Mouse (Mus musculus) CH12.LX (cell line): ENCODE measurements at regions not wholly inside any gene's neighbourhood (a gene's known extent, or its start where the extent isn't known, plus 50 kb on each side); places are given as distances from the start of the nearest gene placed in this dataset.

ENCODE experiments used
- DNase-seq: peaks from one replicate; pipeline ENCODE4 v3.0.0-alpha.2; 2013; ENCODE audit errors: extremely low read depth
- H3K27ac ChIP-seq: 2 replicates; pipeline ENCODE4 v1.5.1; 2012; ENCODE audit warnings: low read depth, mild to moderate bottlenecking, control low read depth, moderate library complexity; ENCODE audit not compliant: insufficient read depth
- H3K27me3 ChIP-seq: replicated peaks from 2 replicates; pipeline ENCODE3; 2012; ENCODE audit warnings: inconsistent platforms
- H3K36me3 ChIP-seq, 2 experiments: replicated peaks in 1 of 2; 2 replicates each; pipeline versions ENCODE3 to v1.6.1; 2012; ENCODE audit warnings: inconsistent platforms in 1 of 2, low read length in 1 of 2, mild to moderate bottlenecking in 1 of 2, mixed read lengths in 1 of 2, moderate library complexity in 1 of 2; ENCODE audit not compliant: control insufficient read depth in 1 of 2, insufficient read depth in 1 of 2
- H3K4me1 ChIP-seq, 2 experiments: 2 replicates each; pipeline ENCODE4 v1.6.1; 2012; ENCODE audit warnings: inconsistent platforms in 1 of 2, moderate library complexity in 1 of 2; ENCODE audit not compliant: insufficient read depth in 2 of 2, control insufficient read depth in 1 of 2
- H3K4me2 ChIP-seq: 2 replicates; pipeline ENCODE4 v1.6.1; 2012; ENCODE audit warnings: low read depth, mild to moderate bottlenecking, control low read depth; ENCODE audit not compliant: poor library complexity, insufficient read depth, severe bottlenecking
- H3K4me3 ChIP-seq, 3 experiments: fragments of 150-350 bp in 1 of 3; sonication (generic) in 1 of 3; replicated peaks in 1 of 3; 2 replicates each; pipeline versions ENCODE3 to v1.5.1; 2011 to 2012; ENCODE audit warnings: low read depth in 2 of 3, low read length in 2 of 3, mild to moderate bottlenecking in 2 of 3, moderate library complexity in 2 of 3, control low read depth in 1 of 3, improper control_type of control experiment in 1 of 3, inconsistent platforms in 1 of 3, mixed read lengths in 1 of 3; ENCODE audit not compliant: poor library complexity in 1 of 3
- H3K79me2 ChIP-seq: replicated peaks from 2 replicates; pipeline ENCODE4 v1.6.1; 2012; ENCODE audit warnings: mild to moderate bottlenecking, moderate library complexity; ENCODE audit not compliant: control insufficient read depth, poor library complexity, insufficient read depth, severe bottlenecking; ENCODE audit errors: extremely low read depth
- H3K9ac ChIP-seq: 2 replicates; pipeline ENCODE4 v1.6.1; 2012; ENCODE audit warnings: low read depth, mild to moderate bottlenecking, control low read depth, moderate library complexity; ENCODE audit not compliant: insufficient read depth
- H3K9me3 ChIP-seq: replicated peaks from 2 replicates; pipeline ENCODE3; 2012; ENCODE audit warnings: low read length, inconsistent platforms, mixed read lengths
- BHLHE40 ChIP-seq: IDR thresholded peaks from 2 replicates; pipeline ENCODE4 v1.6.1; 2011; ENCODE audit warnings: mild to moderate bottlenecking, low read depth, low read length, improper control_type of control experiment
- CHD1 ChIP-seq: IDR thresholded peaks from 2 replicates; pipeline ENCODE4 v1.6.1; 2012; ENCODE audit warnings: low read depth, low read length, improper control_type of control experiment, inconsistent platforms
- CTCF ChIP-seq, 2 experiments: IDR thresholded peaks in 1 of 2; conservative IDR thresholded peaks in 1 of 2; 2 replicates each; pipeline ENCODE4 v1.5.1; 2011 to 2012; ENCODE audit warnings: low read depth in 2 of 2, low read length in 2 of 2, improper control_type of control experiment in 1 of 2, inconsistent platforms in 1 of 2, mild to moderate bottlenecking in 1 of 2, moderate library complexity in 1 of 2
- E2F4 ChIP-seq: IDR thresholded peaks from 2 replicates; pipeline ENCODE4 v1.6.1; 2011; ENCODE audit warnings: low read depth, low read length, improper control_type of control experiment; ENCODE audit not compliant: insufficient replicate concordance
- ELF1 ChIP-seq: IDR thresholded peaks from 2 replicates; pipeline ENCODE4 v1.6.1; 2014; ENCODE audit warnings: low read depth, mild to moderate bottlenecking, inconsistent platforms, low read length, improper control_type of control experiment
- ETS1 ChIP-seq: conservative IDR thresholded peaks from 2 replicates; pipeline ENCODE4 v1.6.1; 2012; ENCODE audit warnings: low read depth, mild to moderate bottlenecking, inconsistent platforms, low read length, improper control_type of control experiment, moderate library complexity
- GABPA ChIP-seq: IDR thresholded peaks from 2 replicates; pipeline ENCODE4 v1.6.1; 2012; ENCODE audit warnings: low read depth, low read length, improper control_type of control experiment, inconsistent platforms; ENCODE audit not compliant: insufficient replicate concordance
- HCFC1 ChIP-seq: IDR thresholded peaks from 2 replicates; pipeline ENCODE4 v1.6.1; 2012; ENCODE audit warnings: low read depth, mild to moderate bottlenecking, inconsistent platforms, low read length, improper control_type of control experiment
- IRF4 ChIP-seq: IDR thresholded peaks from 2 replicates; pipeline ENCODE4 v1.6.1; 2014; ENCODE audit warnings: low read depth, mild to moderate bottlenecking, inconsistent platforms, low read length, improper control_type of control experiment
- JUN ChIP-seq: IDR thresholded peaks from 2 replicates; pipeline ENCODE4 v1.6.1; 2011; ENCODE audit warnings: low read depth, mild to moderate bottlenecking, low read length, improper control_type of control experiment, moderate library complexity; ENCODE audit not compliant: insufficient read depth
- JUND ChIP-seq: conservative IDR thresholded peaks from 2 replicates; pipeline ENCODE4 v1.6.1; 2011; ENCODE audit warnings: low read depth, low read length, improper control_type of control experiment
- KAT2A ChIP-seq: IDR thresholded peaks from 2 replicates; pipeline ENCODE4 v1.6.1; 2012; ENCODE audit warnings: low read length, improper control_type of control experiment, inconsistent platforms; ENCODE audit not compliant: insufficient replicate concordance
- MAFK ChIP-seq: IDR thresholded peaks from 2 replicates; pipeline ENCODE4 v1.6.1; 2011; ENCODE audit warnings: low read length, improper control_type of control experiment; ENCODE audit not compliant: insufficient replicate concordance
- MAZ ChIP-seq: IDR thresholded peaks from 2 replicates; pipeline ENCODE4 v1.6.1; 2012; ENCODE audit warnings: low read depth, mild to moderate bottlenecking, inconsistent platforms, low read length, improper control_type of control experiment, moderate library complexity
- MYC ChIP-seq: IDR thresholded peaks from 2 replicates; pipeline ENCODE4 v1.6.1; 2011; ENCODE audit warnings: low read depth, mild to moderate bottlenecking, improper control_type of control experiment, low read length
- NRF1 ChIP-seq: IDR thresholded peaks from 2 replicates; pipeline ENCODE4 v1.6.1; 2014; ENCODE audit warnings: low read depth, mild to moderate bottlenecking, inconsistent platforms, low read length, improper control_type of control experiment, moderate library complexity
- PAX5 ChIP-seq: IDR thresholded peaks from 2 replicates; pipeline ENCODE4 v1.6.1; 2012; ENCODE audit warnings: low read length, inconsistent platforms, mixed read lengths
- SIN3A ChIP-seq: IDR thresholded peaks from 2 replicates; pipeline ENCODE4 v1.6.1; 2012; ENCODE audit warnings: low read length, improper control_type of control experiment, inconsistent platforms
- SMC3 ChIP-seq: IDR thresholded peaks from 2 replicates; pipeline ENCODE4 v1.6.1; 2011; ENCODE audit warnings: low read depth, low read length, improper control_type of control experiment
- TBP ChIP-seq: conservative IDR thresholded peaks from 2 replicates; pipeline ENCODE4 v1.6.1; 2011; ENCODE audit warnings: low read depth, low read length, improper control_type of control experiment
- TCF12 ChIP-seq: IDR thresholded peaks from 2 replicates; pipeline ENCODE4 v1.6.1; 2014; ENCODE audit warnings: low read depth, mild to moderate bottlenecking, inconsistent platforms, low read length, improper control_type of control experiment
- UBTF ChIP-seq: IDR thresholded peaks from 2 replicates; pipeline ENCODE4 v1.6.1; 2012; ENCODE audit warnings: low read depth, mild to moderate bottlenecking, inconsistent platforms, low read length, improper control_type of control experiment, moderate library complexity
- USF1 ChIP-seq: IDR thresholded peaks from 2 replicates; pipeline ENCODE4 v1.6.1; 2014; ENCODE audit warnings: low read depth, mild to moderate bottlenecking, inconsistent platforms, low read length, improper control_type of control experiment
- USF2 ChIP-seq: conservative IDR thresholded peaks from 2 replicates; pipeline ENCODE4 v1.6.1; 2011; ENCODE audit warnings: low read depth, low read length, improper control_type of control experiment
- ZKSCAN1 ChIP-seq: IDR thresholded peaks from 2 replicates; pipeline ENCODE4 v1.6.1; 2012; ENCODE audit warnings: low read depth, inconsistent platforms, low read length, improper control_type of control experiment, borderline replicate concordance
- ZMIZ1 ChIP-seq: IDR thresholded peaks from 2 replicates; pipeline ENCODE4 v1.6.1; 2012; ENCODE audit warnings: low read depth, mild to moderate bottlenecking, inconsistent platforms, low read length, improper control_type of control experiment
- ZNF384 ChIP-seq: IDR thresholded peaks from 2 replicates; pipeline ENCODE4 v1.6.1; 2012; ENCODE audit warnings: low read depth, low read length, improper control_type of control experiment, inconsistent platforms
- dilution Hi-C: fragments of 300-500 bp; cut with MboI; formaldehyde crosslinking; loops from 2 replicates; pipeline ENCODE4 v1.14.3; 2020; ENCODE audit warnings: low sequenced_read_pairs; ENCODE audit not compliant: extremely low pct_unique_long_range_greater_than_20kb, extremely low pct_ligation_motif_present
- in situ Hi-C: fragments of 300-500 bp; cut with MboI; formaldehyde crosslinking; loops from 3 replicates; pipeline ENCODE4 v1.14.3; 2019; ENCODE audit warnings: low sequenced_read_pairs, low pct_ligation_motif_present, low pct_unique_long_range_greater_than_20kb, mixed read lengths

DNA sequence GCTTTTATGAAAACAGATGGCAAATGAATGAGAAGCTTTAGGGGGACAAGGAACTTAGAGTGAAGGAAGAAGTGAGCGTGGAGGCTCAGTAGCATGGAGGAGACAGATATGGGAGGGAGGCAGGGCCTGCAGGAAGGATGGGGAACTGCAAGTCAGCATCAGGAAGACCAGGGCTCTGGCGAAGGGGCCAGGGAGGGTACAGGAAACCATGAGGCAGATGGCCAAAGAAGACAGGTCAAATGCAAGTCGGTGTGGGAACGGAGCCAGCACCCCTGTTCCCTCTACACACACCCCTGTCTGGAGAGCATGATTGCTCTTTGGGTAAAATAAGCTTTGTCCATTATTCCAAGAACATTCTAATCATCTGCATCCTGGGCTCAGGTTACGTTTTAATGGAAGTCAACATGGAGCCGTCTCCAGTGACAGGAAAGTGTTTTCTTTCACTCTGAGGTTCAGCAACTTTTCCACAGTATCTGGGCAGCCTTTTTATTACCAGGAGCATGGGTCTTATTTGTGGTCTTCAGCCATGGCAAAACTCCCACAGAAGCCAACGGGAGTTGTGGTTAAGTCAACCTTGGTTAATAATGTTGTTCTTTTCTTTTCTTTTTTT lies 370.2 kb upstream of the Gm5148 start:
- no peaks in the 10 kb centered on the region for H3K9me3 ChIP-seq
- no peaks in the 10 kb centered on the region for H3K4me1 ChIP-seq
- no peak overlapping the region for H3K4me2 ChIP-seq
- no peak overlapping the region for H3K9ac ChIP-seq
- no peaks in the 10 kb centered on the region for H3K36me3 ChIP-seq
- dilution Hi-C loops (no loop called here), in situ Hi-C loops (no loop called here)
- no peak overlapping the region for H3K4me3 ChIP-seq
- no peak overlapping the region for H3K27ac ChIP-seq
- DNase-seq: no peak
- TF ChIP-seq BHLHE40 (no peak), TBP (no peak), HCFC1 (no peak), E2F4 (no peak), ELF1 (no peak)
- H3K79me2 ChIP-seq: no peaks in the 10 kb centered on the region
- no peaks in the 10 kb centered on the region for H3K27me3 ChIP-seq

DNA sequence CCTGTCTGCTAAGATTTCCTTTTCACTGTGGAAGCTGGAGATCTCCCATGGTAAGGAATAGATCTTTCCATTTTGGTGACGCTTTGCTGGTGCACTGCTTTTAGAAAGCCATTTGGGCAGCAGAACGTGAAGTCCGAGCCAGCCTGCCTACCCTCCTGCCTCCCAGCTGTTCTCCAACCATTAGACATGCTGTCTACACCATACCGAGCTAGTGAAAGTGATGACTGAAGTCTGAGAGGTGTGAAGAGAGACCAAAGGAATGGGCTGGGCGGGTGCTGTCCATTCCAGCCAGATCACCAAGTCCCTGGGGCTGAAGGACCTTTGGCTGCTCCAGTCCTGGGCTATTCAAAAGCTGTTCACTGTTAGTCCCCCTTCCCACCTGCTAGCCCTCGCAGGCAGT lies 360.3 kb upstream of the Gm5148 start:
- Histone ChIP-seq H3K27me3 (no peaks in the 10 kb centered on the region), H3K27ac (no peak overlapping the region), H3K79me2 (no peaks in the 10 kb centered on the region), H3K36me3 (no peaks in the 10 kb centered on the region), H3K9ac (no peak overlapping the region), H3K9me3 (no peaks in the 10 kb centered on the region)
- no peak for TF ChIP-seq MAZ
- no peak for TF ChIP-seq GABPA
- no peak for TF ChIP-seq ZKSCAN1
- TF ChIP-seq IRF4: no peak
- TF ChIP-seq ZMIZ1: no peak
- TF ChIP-seq USF2: no peak
- TF ChIP-seq CHD1: no peak
- TF ChIP-seq KAT2A: no peak
- TF ChIP-seq, all 38 proteins: peak for 0
- in situ Hi-C loops: no loop called here
- H3K4me3 ChIP-seq: no peak overlapping the region
- dilution Hi-C loops: no loop called here
- DNase-seq: no peak
- no peaks in the 10 kb centered on the region for H3K4me1 ChIP-seq
- no peak overlapping the region for H3K4me2 ChIP-seq

DNA sequence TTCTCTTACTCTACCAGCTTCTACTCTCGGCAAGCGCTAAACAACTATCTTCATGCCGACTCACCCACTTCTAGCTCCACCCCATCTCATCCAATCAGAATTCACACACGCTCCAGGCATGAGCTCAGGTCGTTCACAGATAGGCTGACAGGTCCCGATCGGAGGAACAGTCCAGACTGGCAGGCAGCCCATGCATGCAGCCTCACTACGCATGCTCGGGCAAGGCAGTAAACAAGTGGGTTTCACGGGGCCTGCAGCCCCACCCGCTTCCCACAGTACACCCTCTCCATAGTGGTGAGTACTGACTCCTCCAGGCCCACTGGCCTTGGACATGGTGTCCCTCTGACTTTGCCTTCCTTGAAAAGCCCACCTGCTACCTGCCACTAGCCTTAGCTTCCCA lies 358.1 kb upstream of the Gm5148 start:
- no peaks in the 10 kb centered on the region for H3K27me3 ChIP-seq
- H3K9me3 ChIP-seq: no peaks in the 10 kb centered on the region
- no peaks in the 10 kb centered on the region for H3K36me3 ChIP-seq
- H3K27ac ChIP-seq: no peak overlapping the region
- in situ Hi-C loops (no loop called here), dilution Hi-C loops (no loop called here)
- TF ChIP-seq TCF12 (no peak), SIN3A (no peak), JUND (no peak), BHLHE40 (no peak), PAX5 (no peak), USF1 (no peak), JUN (no peak), UBTF (no peak), NRF1 (no peak), ZNF384 (no peak), ZKSCAN1 (no peak), CTCF (conservative IDR thresholded peaks at IDR 0.05 in 1 of 2, IDR thresholded peaks at IDR 0.05 in 1 of 2; ENCODE audit: low read depth in 2 of 2, low read length in 2 of 2) (no peak), MYC (no peak), SMC3 (no peak), TBP (no peak), ETS1 (no peak), MAFK (no peak)
- no peak overlapping the region for H3K4me3 ChIP-seq
- H3K9ac ChIP-seq: no peak overlapping the region
- DNase-seq: no peak
- no peaks in the 10 kb centered on the region for H3K4me1 ChIP-seq
- H3K4me2 ChIP-seq: no peak overlapping the region
- H3K79me2 ChIP-seq: no peaks in the 10 kb centered on the region
